Mouse (Mus musculus) gonadal fat pad, adult 2 months (tissue): ENCODE measurements at regions not wholly inside any gene's neighbourhood (a gene's known extent, or its start where the extent isn't known, plus 50 kb on each side); places are given as distances from the start of the nearest gene placed in this dataset.
A peak's percentile ranks its signal among the peaks of the same experiment; 100 is the strongest.

Experiments used
- DNase-seq: peaks from one replicate; pipeline ENCODE4 v3.0.0-alpha.2; 2012; ENCODE audit warnings: low read depth

- peak; percentile 4 for DNase-seq
Measured at GRCm38 (mm10) chr10:98292140-98292539, 565.6 kb upstream of the C030005K15Rik start.

GRCm38 (mm10) chr10:98305667-98306066 is 579.1 kb upstream of the C030005K15Rik start:
- no peak for DNase-seq

GRCm38 (mm10) chr10:98309667-98310066 is 583.1 kb upstream of the C030005K15Rik start:
- no peak for DNase-seq

GRCm38 (mm10) chr10:98311403-98311802 is 584.8 kb upstream of the C030005K15Rik start:
- no peak for DNase-seq

GRCm38 (mm10) chr10:98318416-98318815 is 591.9 kb upstream of the C030005K15Rik start:
- no peak for DNase-seq

GRCm38 (mm10) chr10:98323846-98324245 is 590.4 kb upstream of the Atp2b1 start:
- DNase-seq, result no peak

GRCm38 (mm10) chr10:98324591-98324990 is 589.6 kb upstream of the Atp2b1 start:
- DNase-seq, result no peak

- no peak for DNase-seq
Measured at GRCm38 (mm10) chr10:98325720-98326119, 588.5 kb upstream of the Atp2b1 start.

GRCm38 (mm10) chr10:98332682-98333081 is 581.5 kb upstream of the Atp2b1 start:
- DNase-seq, result peak; percentile 88

- DNase-seq, result no peak
Measured at GRCm38 (mm10) chr10:98333411-98334067, 580.7 kb upstream of the Atp2b1 start.

GRCm38 (mm10) chr10:98343827-98344226 is 570.4 kb upstream of the Atp2b1 start:
- no peak for DNase-seq

GRCm38 (mm10) chr10:98349466-98349865 is 564.7 kb upstream of the Atp2b1 start:
- no peak for DNase-seq

GRCm38 (mm10) chr10:98350318-98350926 is 563.8 kb upstream of the Atp2b1 start:
- no peak for DNase-seq

GRCm38 (mm10) chr10:98352061-98352460 is 562.1 kb upstream of the Atp2b1 start:
- no peak for DNase-seq

- no peak for DNase-seq
Measured at GRCm38 (mm10) chr10:98354486-98354885, 559.7 kb upstream of the Atp2b1 start.

GRCm38 (mm10) chr10:98364604-98365003 is 549.6 kb upstream of the Atp2b1 start:
- DNase-seq, result no peak

- DNase-seq, result no peak
Measured at GRCm38 (mm10) chr10:98372561-98372960, 541.6 kb upstream of the Atp2b1 start.

GRCm38 (mm10) chr10:98373314-98373713 is 540.9 kb upstream of the Atp2b1 start:
- peak; percentile 97 for DNase-seq

GRCm38 (mm10) chr10:98374684-98375083 is 539.5 kb upstream of the Atp2b1 start:
- no peak for DNase-seq

- no peak for DNase-seq
Measured at GRCm38 (mm10) chr10:98388543-98388942, 525.7 kb upstream of the Atp2b1 start.

- no peak for DNase-seq
Measured at GRCm38 (mm10) chr10:98399864-98400263, 514.3 kb upstream of the Atp2b1 start.

GRCm38 (mm10) chr10:98417807-98418743 is 496.1 kb upstream of the Atp2b1 start:
- DNase-seq, result no peak

GRCm38 (mm10) chr10:98424450-98424849 is 489.8 kb upstream of the Atp2b1 start:
- DNase-seq, result no peak
